Mouse (Mus musculus) CH12F3 (cell line): ENCODE data around the gene Dst.

ENCODE experiments used
- in situ Hi-C: fragments of 300-500 bp; cut with MboI; formaldehyde crosslinking; loops from 2 replicates; pipeline ENCODE4 v1.14.3; 2020; ENCODE audit warnings: low sequenced_read_pairs

Gene Dst

GRCm38 (mm10) chr1:34309396-34309795 is 401.4 kb downstream of the Dst start:
- in situ Hi-C loops: no loop called here

- in situ Hi-C loops: no loop called here
Measured at GRCm38 (mm10) chr1:34310532-34311250, 402.7 kb downstream of the Dst start.

GRCm38 (mm10) chr1:34312806-34313205 is 404.8 kb downstream of the Dst start:
- in situ Hi-C loops: no loop called here

- in situ Hi-C loops: no loop called here
Measured at GRCm38 (mm10) chr1:34315381-34315780, 407.4 kb downstream of the Dst start.

GRCm38 (mm10) chr1:34324255-34324654 is 416.2 kb downstream of the Dst start:
- in situ Hi-C loops: no loop called here

- in situ Hi-C loops: no loop called here
Measured at GRCm38 (mm10) chr1:34328606-34329005, 420.6 kb downstream of the Dst start.

- in situ Hi-C loops: no loop called here
Measured at GRCm38 (mm10) chr1:34331767-34332166, 423.7 kb downstream of the Dst start.
